Mouse (Mus musculus) brown adipose tissue, adult 24 weeks (tissue): ENCODE measurements around the gene Pklr. TPM values are rescaled to one million over a fixed set of nuclear protein-coding genes. Genes with fewer than 3 reads are reported as not detected.
"Not testable (repeated sequence)": the region's sequence is repeated elsewhere in the genome, so short reads cannot be mapped to it uniquely, and the experiment has no call there.

Experiments used
- H3K27ac ChIP-seq: fragments of 200-500 bp; replicated peaks from 2 replicates; pipeline ENCODE4 v1.5.1; 2012; ENCODE audit warnings: low read depth, mild to moderate bottlenecking, low read length
- H3K4me1 ChIP-seq: fragments of 200-500 bp; 2 replicates; pipeline ENCODE4 v1.6.1; 2012; ENCODE audit warnings: low read length, mixed read lengths; ENCODE audit not compliant: control insufficient read depth, insufficient read depth, insufficient read length
- H3K4me3 ChIP-seq: fragments of 200-500 bp; 2 replicates; pipeline ENCODE4 v1.5.1; 2012; ENCODE audit warnings: low read depth, mild to moderate bottlenecking, low read length, moderate library complexity; ENCODE audit not compliant: insufficient read depth
- polyA plus RNA-seq: library from polyadenylated mRNA; stranded (reverse); fragments of >200 nt; gene quantifications from 2 replicates; pipeline ENCODE4 v1.2.4, GENCODE M21; 2012; ENCODE audit not compliant: missing spikeins, insufficient read depth, insufficient read length

Gene Pklr
- polyA plus RNA-seq, 1 experiment: not detected

DNA sequence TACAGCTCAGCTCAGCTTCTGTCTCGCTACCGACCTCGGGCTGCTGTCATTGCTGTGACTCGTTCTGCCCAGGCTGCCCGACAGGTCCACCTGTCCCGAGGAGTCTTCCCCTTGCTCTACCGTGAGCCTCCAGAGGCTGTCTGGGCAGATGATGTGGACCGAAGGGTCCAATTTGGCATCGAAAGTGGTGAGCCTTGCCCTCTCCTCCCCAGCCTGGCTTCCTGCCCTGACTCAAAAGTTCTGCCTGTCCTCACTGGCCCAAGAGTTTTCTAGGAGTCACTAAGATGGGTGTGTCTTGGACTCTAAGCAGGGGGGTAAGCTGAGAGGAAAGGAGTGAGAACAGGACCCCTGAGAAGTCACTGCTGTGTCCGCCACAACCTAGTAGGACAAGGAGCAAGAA, 8.9 kb downstream of the Pklr start:
- Histone ChIP-seq H3K27ac (no peak overlapping the region), H3K4me3 (no peak overlapping the region), H3K4me1 (no peaks in the 10 kb centered on the region)

DNA sequence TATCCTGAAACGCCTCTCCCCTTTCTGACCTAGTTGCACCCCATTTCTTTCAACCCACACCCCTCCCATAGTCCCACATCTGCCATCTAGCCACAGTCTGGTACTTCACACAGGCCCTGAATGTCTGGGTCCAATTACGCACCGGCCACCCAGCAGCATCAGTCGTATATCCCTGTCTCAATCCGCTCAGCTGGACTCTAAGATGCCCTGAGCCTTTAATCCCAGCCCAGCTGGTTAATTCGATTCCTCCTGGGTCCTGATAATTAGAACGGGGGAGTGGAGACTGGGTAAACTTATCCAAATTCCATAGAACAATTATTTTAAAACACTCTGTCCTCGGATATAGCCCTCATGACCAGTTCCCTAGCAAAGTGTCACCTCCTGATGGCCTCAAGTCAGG, 9.6 kb downstream of the Pklr start:
- Histone ChIP-seq H3K27ac (no peak overlapping the region), H3K4me3 (no peak overlapping the region), H3K4me1 (no peaks in the 10 kb centered on the region)

DNA sequence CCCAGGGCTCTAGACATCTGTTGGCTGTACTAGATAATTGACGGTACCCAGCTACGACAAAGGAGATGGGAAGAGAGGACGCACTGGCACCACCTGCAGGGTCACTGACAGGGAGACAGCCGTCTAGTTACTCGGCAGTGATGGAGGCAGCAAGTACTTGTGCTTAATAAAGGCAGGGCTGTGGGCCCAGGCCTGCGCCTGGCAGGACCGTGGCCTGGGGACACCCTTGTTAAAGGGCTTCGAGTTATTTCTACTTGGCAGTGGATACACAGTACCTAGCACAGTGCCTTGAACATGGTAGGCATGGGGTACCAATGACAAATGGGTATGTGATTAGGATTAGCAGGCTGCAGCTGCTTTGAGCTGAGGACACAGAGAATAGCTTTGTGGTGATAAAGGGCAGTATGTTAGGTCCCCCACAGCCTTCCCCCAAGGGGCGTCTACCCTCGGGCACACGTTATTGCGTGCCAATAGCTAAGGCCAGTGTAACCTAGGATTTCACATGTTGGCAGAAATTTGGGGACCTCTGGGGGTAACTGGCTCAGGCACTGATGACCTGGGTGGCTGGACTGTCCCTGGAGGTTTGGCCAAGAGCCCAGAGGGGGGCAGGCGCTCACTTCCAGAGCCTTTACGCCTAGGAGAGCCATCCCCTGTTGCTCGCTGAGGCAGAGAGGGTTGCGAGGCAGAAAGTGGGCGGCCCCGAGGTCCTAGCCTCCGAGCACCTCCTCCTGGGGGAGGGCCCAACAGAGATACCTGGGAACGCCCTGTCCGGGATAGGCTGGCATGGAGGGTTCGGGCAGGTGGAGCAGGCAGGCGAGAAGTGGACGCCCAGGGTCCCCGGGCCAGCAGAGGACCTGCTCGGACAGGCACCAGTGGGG, 11.4 kb downstream of the Pklr start:
- Histone ChIP-seq H3K27ac (no peak overlapping the region), H3K4me3 (no peak overlapping the region)

DNA sequence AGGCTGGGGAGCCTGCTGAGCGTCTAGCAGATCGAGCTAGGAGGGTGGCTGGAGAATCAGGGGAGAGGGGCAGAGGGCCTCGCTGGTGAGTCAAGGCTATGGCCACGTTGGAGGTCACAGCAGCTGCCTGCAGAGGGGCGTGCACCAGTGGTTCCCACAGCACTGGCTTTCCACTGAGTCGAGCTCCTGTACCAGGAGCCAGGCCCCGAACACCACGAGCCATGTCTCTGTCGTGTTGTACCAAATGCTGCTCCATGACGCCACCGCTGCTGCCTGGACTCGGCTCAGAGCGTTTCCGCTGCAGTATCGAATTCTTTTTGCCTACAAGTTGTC, 12.0 kb downstream of the Pklr start:
- H3K4me3 ChIP-seq: no peak overlapping the region
- no peaks in the 10 kb centered on the region for H3K4me1 ChIP-seq
- no peak overlapping the region for H3K27ac ChIP-seq

More for the DNA sequence above, 11.4 kb downstream of the Pklr start:
- H3K4me1 ChIP-seq: no peaks in the 10 kb centered on the region

DNA sequence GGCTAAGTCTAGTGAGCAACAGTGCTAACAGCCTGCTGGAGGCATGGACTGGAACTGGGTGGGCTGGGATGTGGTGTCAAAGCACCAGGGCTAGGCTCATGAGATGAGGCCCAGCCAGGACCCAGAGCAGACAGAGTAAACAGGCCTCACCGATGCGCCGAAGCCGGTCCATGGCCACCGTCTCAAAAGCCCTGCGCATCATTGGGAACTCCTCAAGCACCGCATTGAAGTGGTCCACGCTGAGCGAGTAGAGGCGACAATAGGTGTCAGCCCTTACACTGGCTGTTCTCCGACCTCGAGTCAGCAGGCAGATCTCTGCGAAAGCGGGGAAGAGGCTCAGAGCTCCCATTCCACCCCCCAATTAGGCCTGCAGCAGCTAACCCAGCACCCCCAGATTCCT, 12.6 kb downstream of the Pklr start:
- H3K4me3 ChIP-seq: no peak overlapping the region
- H3K27ac ChIP-seq: no peak overlapping the region

DNA sequence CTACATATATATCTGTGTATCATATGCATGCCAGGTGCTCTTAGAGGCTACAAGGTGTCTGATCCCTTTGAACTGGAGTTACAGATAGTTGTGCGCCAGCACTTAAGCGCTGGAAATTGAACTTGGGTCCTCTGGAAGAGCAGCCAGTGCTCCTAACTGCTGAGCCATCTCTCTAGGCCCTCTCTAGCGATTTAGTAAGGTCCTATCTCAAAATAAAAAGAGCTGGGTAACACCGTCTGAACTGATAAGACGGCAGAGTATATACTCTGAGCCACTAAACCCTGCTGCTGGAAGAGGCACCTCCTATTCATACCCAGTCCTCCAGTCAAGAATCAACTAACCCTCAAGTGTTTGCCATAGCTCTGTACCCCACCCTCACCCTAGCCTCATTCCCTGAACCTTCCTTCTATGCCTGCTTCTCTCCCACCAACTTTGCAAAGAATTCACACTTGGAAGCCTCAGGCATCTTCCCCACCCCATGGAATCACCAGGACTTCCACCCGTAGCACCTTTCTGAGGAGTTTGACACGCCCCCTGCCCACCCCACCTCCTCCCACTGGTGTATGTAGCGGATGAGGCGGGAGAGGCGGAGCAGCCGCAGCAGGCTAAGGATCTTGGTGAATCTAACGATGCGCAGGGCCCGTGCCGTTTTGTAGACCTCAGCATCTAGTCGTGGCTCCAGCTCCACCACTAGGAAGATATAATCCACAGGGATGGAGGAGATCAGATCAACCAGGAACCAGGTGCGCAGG, 16.3 kb downstream of the Pklr start:
- H3K4me1 ChIP-seq: no peaks in the 10 kb centered on the region
- no peak overlapping the region for H3K27ac ChIP-seq
- H3K4me3 ChIP-seq: no peak overlapping the region

More for the DNA sequence above, 12.6 kb downstream of the Pklr start:
- no peaks in the 10 kb centered on the region for H3K4me1 ChIP-seq

DNA sequence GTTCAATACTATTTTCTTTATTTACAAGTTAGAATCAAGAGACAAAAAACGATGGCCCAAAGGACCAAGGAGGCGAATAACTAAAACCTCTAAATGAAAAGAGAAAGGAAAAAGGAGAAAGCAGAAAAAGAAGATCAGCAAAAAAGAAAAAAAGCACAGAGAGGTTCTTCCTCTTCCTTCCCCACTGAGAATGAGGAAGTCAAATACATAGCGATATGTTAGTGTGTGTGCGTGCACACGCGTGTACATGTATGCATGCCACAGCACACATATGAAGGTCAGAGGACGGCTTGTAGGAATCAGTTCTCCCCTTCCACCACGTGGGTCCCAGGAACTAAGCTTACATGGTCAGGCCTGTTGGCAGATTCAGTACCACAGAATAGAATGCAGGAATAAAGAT, 21.0 kb downstream of the Pklr start:
- Histone ChIP-seq H3K4me3 (no peak overlapping the region), H3K4me1 (no peaks in the 10 kb centered on the region), H3K27ac (no peak overlapping the region)

DNA sequence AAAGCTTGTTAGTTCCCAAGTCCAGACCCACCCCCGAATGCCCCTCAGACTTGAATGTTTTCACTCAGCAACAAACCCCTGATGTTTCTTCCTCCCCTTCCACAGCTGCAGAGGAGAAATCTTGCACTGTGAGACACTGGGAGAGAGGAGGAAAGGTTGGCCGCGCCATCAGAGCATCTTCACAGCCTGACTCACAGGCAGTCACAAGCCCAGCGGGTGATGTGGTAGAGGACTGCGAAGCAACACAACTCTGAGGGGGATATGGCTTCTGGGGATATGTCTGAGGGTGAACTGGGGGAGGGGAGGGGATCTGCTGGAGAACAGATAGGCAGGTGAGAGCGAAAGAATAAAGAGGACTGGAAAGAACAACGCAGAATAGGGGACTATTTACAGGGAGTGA, 22.7 kb downstream of the Pklr start:
- no peak overlapping the region for H3K4me3 ChIP-seq
- no peaks in the 10 kb centered on the region for H3K4me1 ChIP-seq
- H3K27ac ChIP-seq: no peak overlapping the region

DNA sequence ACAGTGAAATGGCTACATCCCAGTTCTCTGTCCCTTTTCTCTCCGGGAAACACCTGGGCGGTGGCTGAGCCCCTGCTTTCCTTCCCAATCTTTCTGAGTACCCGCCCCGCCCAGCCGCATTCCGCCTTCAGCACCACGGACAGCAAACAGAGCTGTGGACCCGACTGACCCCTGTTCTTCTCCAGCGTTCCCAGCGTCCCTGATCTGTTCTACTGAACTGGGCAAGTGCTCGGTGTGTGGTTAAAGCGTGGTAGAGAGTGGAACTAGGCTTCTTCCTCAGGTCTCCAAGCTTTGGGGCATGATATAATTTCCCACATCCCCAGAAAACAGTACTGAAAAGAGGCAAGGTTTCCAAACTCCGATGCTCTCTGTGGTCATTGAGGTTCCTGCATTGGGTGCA, 23.3 kb downstream of the Pklr start:
- no peaks in the 10 kb centered on the region for H3K4me1 ChIP-seq
- peak overlapping the region; percentile 60 for H3K4me3 ChIP-seq
- no peak overlapping the region for H3K27ac ChIP-seq

DNA sequence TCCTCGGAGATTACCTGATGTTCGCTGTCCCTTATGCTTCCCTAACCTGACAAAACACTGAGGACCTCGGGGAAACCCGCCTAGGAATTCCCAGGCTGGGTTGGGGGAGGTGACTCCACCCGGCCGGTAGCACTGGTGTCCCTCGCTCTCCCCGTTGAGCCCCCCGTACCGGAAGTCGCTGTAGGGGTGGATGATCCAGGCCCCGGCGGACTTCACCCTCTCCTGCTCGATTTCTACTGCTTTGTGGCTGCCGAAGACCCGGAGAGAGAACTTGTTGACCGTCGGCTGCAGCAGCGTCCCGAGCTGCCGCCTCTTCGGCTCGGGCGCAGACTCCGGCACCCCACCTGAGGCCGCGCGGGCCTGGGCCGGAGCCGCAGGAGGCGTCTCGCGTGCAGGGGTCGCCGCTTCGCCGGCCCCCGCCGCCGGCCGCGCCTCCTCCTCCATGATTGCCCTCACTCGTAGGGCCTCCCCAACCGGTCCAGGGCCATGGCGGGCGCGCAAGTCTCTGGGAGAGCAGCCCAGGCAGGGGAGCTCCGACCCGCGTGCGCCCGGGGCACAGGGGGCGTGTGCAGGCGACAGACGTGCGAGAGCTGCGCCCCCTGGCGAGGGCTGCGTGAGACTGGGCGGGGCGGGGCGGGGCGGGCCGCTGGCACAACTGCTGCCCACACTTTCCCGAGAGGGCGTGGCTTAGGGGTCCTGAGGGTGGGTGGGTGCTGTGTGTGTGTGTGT, 23.8 kb downstream of the Pklr start, which contains the start of gene Hcn3:
Gene Hcn3, minus strand, starts transcription at position 581 of the 729 bp plus-strand sequence.
- no peak within 1 kb of the TSS for H3K27ac ChIP-seq
- peak within 1 kb of the TSS; percentile 60 for H3K4me3 ChIP-seq
- no peaks in the 10 kb centered on the region for H3K4me1 ChIP-seq

DNA sequence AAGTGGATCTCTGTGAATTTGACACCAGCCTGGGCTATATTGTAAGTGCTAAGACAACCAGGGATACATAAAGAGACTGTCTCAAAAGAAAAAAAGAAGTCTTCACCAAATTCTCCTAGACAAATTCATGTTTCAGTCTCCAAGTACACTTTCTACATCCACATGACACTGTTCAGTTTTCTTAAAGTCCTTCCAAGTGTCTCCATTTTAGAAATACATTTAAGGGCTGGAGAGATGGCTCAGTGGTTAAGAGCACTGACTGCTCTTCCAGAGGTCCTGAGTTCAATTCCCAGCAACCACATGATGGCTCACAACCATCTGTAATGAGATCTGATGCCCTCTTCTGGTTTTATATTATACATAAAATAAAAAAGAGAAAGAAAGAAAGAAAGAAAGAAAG, 25.3 kb downstream of the Pklr start:
- H3K4me3 ChIP-seq, H3K4me1 ChIP-seq, H3K27ac ChIP-seq: not testable (repeated sequence)

DNA sequence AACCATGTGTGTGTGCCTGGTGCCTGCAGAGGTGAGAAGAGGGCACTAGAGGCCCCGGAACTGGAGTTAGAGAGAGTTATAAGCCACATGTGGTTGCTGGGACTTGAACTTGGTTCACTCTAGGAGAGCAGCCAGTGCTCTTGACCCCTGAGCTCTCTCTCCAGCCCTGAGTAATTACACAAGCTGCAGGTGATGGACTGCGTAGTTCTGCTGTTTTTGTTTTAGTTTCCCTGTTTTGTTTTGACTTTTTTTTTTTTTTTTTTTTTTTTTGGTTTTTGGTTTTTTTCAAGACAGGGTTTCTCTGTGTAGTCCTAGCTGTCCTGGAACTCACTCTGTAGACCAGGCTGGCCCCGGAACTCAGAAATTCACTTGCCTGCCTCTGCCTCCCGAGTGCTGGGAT, 25.8 kb downstream of the Pklr start:
- peaks cover 8% of the 10 kb centered on the region for H3K4me1 ChIP-seq
- no peak overlapping the region for H3K27ac ChIP-seq
- no peak overlapping the region for H3K4me3 ChIP-seq

DNA sequence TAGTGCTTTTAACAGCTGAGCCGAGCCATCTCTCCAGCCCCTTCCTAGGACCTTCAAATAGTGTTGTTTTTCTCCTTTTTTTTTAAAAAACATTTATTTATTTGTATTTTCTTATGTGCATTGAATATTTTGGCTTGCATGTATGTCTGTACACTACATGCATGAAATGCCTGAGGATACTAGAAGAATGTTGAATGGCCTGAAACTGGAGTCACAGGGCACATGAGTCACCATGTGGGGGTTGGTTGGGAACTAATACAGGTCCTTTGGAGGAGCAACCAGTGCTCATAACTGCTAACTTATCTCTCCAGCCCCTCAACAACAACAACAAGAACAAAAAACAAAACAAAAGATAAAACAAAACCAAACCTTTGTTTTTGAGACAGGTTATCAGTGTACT, 27.2 kb downstream of the Pklr start:
- Histone ChIP-seq H3K4me1 (peaks cover 8% of the 10 kb centered on the region), H3K27ac (no peak overlapping the region), H3K4me3 (no peak overlapping the region)

DNA sequence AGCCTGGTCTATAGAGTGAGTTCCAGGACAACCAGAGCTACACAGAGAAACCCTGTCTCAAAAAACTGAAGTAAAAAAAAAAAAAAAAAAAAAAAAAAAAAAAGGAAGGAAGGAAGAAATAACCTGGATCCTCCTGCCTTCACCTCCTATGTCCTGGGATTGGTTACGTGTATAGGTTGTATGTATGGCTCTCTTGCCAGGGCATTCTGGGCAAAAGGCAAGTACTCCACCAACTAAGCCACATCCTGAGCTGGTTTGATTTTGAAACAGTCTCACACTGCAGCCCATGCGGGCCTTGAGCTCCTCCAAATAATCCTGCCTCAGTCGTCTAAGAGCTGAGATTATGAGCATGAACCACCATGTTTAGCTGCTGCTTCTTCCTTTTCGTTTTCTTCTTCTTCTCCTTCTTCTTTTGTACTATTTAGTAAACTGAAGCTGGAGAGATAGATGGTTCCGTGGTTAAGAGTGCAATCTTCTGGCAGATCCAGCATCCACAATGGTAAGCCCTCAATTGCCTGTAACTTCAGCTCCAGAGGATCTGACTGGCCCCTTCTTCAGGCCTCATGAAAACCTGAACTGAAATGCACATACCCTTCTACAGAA, 27.8 kb downstream of the Pklr start:
- H3K4me1 ChIP-seq: peaks cover 8% of the 10 kb centered on the region
- no peak overlapping the region for H3K27ac ChIP-seq
- H3K4me3 ChIP-seq: peak overlapping the region; percentile 74; the same call in 1 of the 2 replicates
